Comparison of ENCODE assay signal across 7 mouse cellular contexts in genomic region chr4:143279016-143279415, GRCm38 (mm10). TPM values are rescaled to one million over a fixed set of nuclear protein-coding genes. Genes with fewer than 3 reads are reported as not detected.
DNase-seq lines count a peak whose midpoint lies in the region; ATAC-seq and TF ChIP-seq lines count a peak whose summit lies in the region.

No protein-coding gene starts in this region.

- peak overlapping the region; percentile 61 for H3K27ac ChIP-seq in testis, adult 2 months (ENCODE audit: control insufficient read depth, insufficient read depth, low read depth, low read length)
- H3K27ac ChIP-seq in hindbrain, embryonic 12.5 days = peak overlapping the region; percentile 83
- H3K27ac ChIP-seq in midbrain, embryonic 12.5 days (replicated peaks) = peak overlapping the region; percentile 89
- H3K27ac ChIP-seq in cerebellum, adult 2 months (ENCODE audit: insufficient read depth, low read length) = no peak overlapping the region

- H3K4me2 ChIP-seq in hindbrain, embryonic 12.5 days (replicated peaks) = peak overlapping the region; percentile 37; the same call in 1 of the 2 replicates
- peak overlapping the region; percentile 14; the same call in 1 of the 2 replicates for H3K4me2 ChIP-seq in midbrain, embryonic 12.5 days (replicated peaks)

- ATAC-seq in hindbrain, embryonic 12.5 days (ENCODE audit: low FRiP score) = peak; percentile 62
- ATAC-seq in midbrain, embryonic 12.5 days (ENCODE audit: low FRiP score, low read depth) = peak; percentile 51; the same call in 1 of the 2 replicates

- H3K27me3 ChIP-seq in testis, adult 2 months (ENCODE audit: control insufficient read depth, insufficient read depth, low read length) = no peaks in the 10 kb centered on the region
- H3K27me3 ChIP-seq in hindbrain, embryonic 12.5 days = no peaks in the 10 kb centered on the region
- H3K27me3 ChIP-seq in midbrain, embryonic 12.5 days = no peaks in the 10 kb centered on the region
- no peaks in the 10 kb centered on the region; the same call in 1 of the 2 replicates for H3K27me3 ChIP-seq in cerebellum, adult 2 months (ENCODE audit: control insufficient read depth, insufficient read depth, low read length)

- 52% methylated on average over 5 of the region's 5 CpGs for WGBS in hindbrain, embryonic 12.5 days
- WGBS in midbrain, embryonic 12.5 days = 58% methylated on average over 5 of the region's 5 CpGs
- WGBS in cerebellum, adult 2 months = 45% methylated on average over 5 of the region's 5 CpGs

- DNase-seq in testis, postnatal 14 days (ENCODE audit: low spot score) = no peak
- DNase-seq in kidney, adult 18-20 months = no peak
- no peak for DNase-seq in cerebellum, adult 2 months
- no peak for DNase-seq in right cerebral cortex, postnatal 14 days

- no peaks in the 10 kb centered on the region for H3K4me1 ChIP-seq in testis, adult 2 months (ENCODE audit: control insufficient read depth, insufficient read depth, low read length)
- peaks cover 21% of the 10 kb centered on the region for H3K4me1 ChIP-seq in hindbrain, embryonic 12.5 days
- H3K4me1 ChIP-seq in midbrain, embryonic 12.5 days = peaks cover 20% of the 10 kb centered on the region
- H3K4me1 ChIP-seq in cerebellum, adult 2 months (ENCODE audit: control insufficient read depth, insufficient read depth, low read length) = peaks cover 4% of the 10 kb centered on the region

- no peak for TF ChIP-seq CTCF in testis, adult 2 months (IDR thresholded peaks at IDR 0.05; ENCODE audit: control insufficient read depth, insufficient read depth, insufficient replicate concordance, low read depth, low read length)
- TF ChIP-seq CTCF in cerebellum, adult 2 months (IDR thresholded peaks at IDR 0.05; ENCODE audit: borderline replicate concordance, insufficient read depth, low read depth, low read length) = no peak

- H3K36me3 ChIP-seq in testis, adult 2 months (ENCODE audit: control insufficient read depth, insufficient read depth, low read length) = no peaks in the 10 kb centered on the region
- peaks cover 6% of the 10 kb centered on the region; the same call in 1 of the 2 replicates for H3K36me3 ChIP-seq in hindbrain, embryonic 12.5 days
- peaks cover 15% of the 10 kb centered on the region for H3K36me3 ChIP-seq in midbrain, embryonic 12.5 days

- no peaks in the 10 kb centered on the region for H3K9me3 ChIP-seq in hindbrain, embryonic 12.5 days (replicated peaks)
- no peaks in the 10 kb centered on the region for H3K9me3 ChIP-seq in midbrain, embryonic 12.5 days

- no peak for TF ChIP-seq POLR2A in testis, adult 2 months (IDR thresholded peaks at IDR 0.05; ENCODE audit: control insufficient read depth, low read depth, low read length)
- no peak for TF ChIP-seq POLR2A in cerebellum, adult 2 months (IDR thresholded peaks at IDR 0.05; ENCODE audit: borderline replicate concordance, insufficient read depth, low read length)

- H3K9ac ChIP-seq in hindbrain, embryonic 12.5 days = no peak overlapping the region
- H3K9ac ChIP-seq in midbrain, embryonic 12.5 days (replicated peaks) = no peak overlapping the region

- no peak overlapping the region for H3K4me3 ChIP-seq in testis, adult 2 months (ENCODE audit: control insufficient read depth, low read depth, low read length)
- no peak overlapping the region for H3K4me3 ChIP-seq in hindbrain, embryonic 12.5 days
- no peak overlapping the region for H3K4me3 ChIP-seq in midbrain, embryonic 12.5 days
- H3K4me3 ChIP-seq in cerebellum, adult 2 months (replicated peaks; ENCODE audit: insufficient read depth, low read depth, low read length) = no peak overlapping the region

RNA-seq across cellular contexts. Expression of gene Pdpn, which starts 20.3 kb away (rescaled TPM):
- polyA plus RNA-seq in testis, adult 2 months (2012; rRNA removed) = 1.3 and 2.0 TPM in 2 replicates
- polyA plus RNA-seq in hindbrain, embryonic 12.5 days (2016; fragmentation: Nextera tagmentation; extraction: Ambion mirVana) = 83.2 and 89.1 TPM in 2 replicates
- 101 and 109 TPM in 2 replicates for polyA plus RNA-seq in midbrain, embryonic 12.5 days (2016; fragmentation: Nextera tagmentation; extraction: Ambion mirVana)
- 7.7 and 8.4 TPM in 2 replicates for polyA plus RNA-seq in cerebellum, adult 2 months (2012; rRNA removed)
